Mouse (Mus musculus) bone marrow macrophage, adult 2 months (primary cell): Measurements from ENCODE around the gene Stac3.

Experiments used
- CTCF ChIP-seq: IDR thresholded peaks from 2 replicates; pipeline ENCODE4 v1.5.1; 2012; ENCODE audit warnings: low read depth, mild to moderate bottlenecking, low read length, moderate library complexity
- POLR2A ChIP-seq: IDR thresholded peaks from 2 replicates; pipeline ENCODE4 v1.6.1; 2012; ENCODE audit warnings: mild to moderate bottlenecking, low read depth, low read length, borderline replicate concordance

DNA sequence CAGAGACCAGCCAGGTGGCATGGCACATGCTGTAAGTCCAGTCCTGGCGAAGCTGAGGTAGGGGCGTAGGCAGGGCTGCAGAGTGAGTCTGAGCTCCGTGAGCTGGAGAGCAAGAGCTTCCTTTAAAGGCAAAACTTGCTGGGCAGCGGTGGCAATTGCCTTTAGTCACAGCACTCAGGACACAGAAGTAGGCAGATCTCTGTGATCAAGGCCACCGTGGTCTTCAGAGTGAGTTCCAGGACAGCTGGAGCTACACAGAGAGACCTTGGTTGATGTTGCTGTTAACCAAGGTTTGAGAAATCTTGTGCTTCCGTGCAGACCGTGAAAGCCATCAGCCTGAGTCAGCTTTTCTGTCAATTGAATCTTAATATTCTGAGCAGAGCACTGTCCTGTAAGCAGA lies 24.2 kb upstream of the Stac3 start:
- TF ChIP-seq POLR2A (no peak), CTCF (no peak)
